Mouse (Mus musculus) CH12.LX (cell line): ENCODE results near the gene Cd81. TPM values are rescaled to one million over a fixed set of nuclear protein-coding genes. Genes with fewer than 3 reads are reported as not detected.

Experiments used
- DNase-seq: peaks from one replicate; pipeline ENCODE4 v3.0.0-alpha.2; 2013; ENCODE audit errors: extremely low read depth
- H3K27ac ChIP-seq: 2 replicates; pipeline ENCODE4 v1.5.1; 2012; ENCODE audit warnings: low read depth, mild to moderate bottlenecking, control low read depth, moderate library complexity; ENCODE audit not compliant: insufficient read depth
- H3K27me3 ChIP-seq: replicated peaks from 2 replicates; pipeline ENCODE3; 2012; ENCODE audit warnings: inconsistent platforms
- H3K36me3 ChIP-seq, 2 experiments: replicated peaks in 1 of 2; 2 replicates each; pipeline versions ENCODE3 to v1.6.1; 2012; ENCODE audit warnings: inconsistent platforms in 1 of 2, low read length in 1 of 2, mild to moderate bottlenecking in 1 of 2, mixed read lengths in 1 of 2, moderate library complexity in 1 of 2; ENCODE audit not compliant: control insufficient read depth in 1 of 2, insufficient read depth in 1 of 2
- H3K4me1 ChIP-seq, 2 experiments: 2 replicates each; pipeline ENCODE4 v1.6.1; 2012; ENCODE audit warnings: inconsistent platforms in 1 of 2, moderate library complexity in 1 of 2; ENCODE audit not compliant: insufficient read depth in 2 of 2, control insufficient read depth in 1 of 2
- H3K4me2 ChIP-seq: 2 replicates; pipeline ENCODE4 v1.6.1; 2012; ENCODE audit warnings: low read depth, mild to moderate bottlenecking, control low read depth; ENCODE audit not compliant: poor library complexity, insufficient read depth, severe bottlenecking
- H3K4me3 ChIP-seq, 3 experiments: fragments of 150-350 bp in 1 of 3; sonication (generic) in 1 of 3; replicated peaks in 1 of 3; 2 replicates each; pipeline versions ENCODE3 to v1.5.1; 2011 to 2012; ENCODE audit warnings: low read depth in 2 of 3, low read length in 2 of 3, mild to moderate bottlenecking in 2 of 3, moderate library complexity in 2 of 3, control low read depth in 1 of 3, improper control_type of control experiment in 1 of 3, inconsistent platforms in 1 of 3, mixed read lengths in 1 of 3; ENCODE audit not compliant: poor library complexity in 1 of 3
- H3K79me2 ChIP-seq: replicated peaks from 2 replicates; pipeline ENCODE4 v1.6.1; 2012; ENCODE audit warnings: mild to moderate bottlenecking, moderate library complexity; ENCODE audit not compliant: control insufficient read depth, poor library complexity, insufficient read depth, severe bottlenecking; ENCODE audit errors: extremely low read depth
- H3K9ac ChIP-seq: 2 replicates; pipeline ENCODE4 v1.6.1; 2012; ENCODE audit warnings: low read depth, mild to moderate bottlenecking, control low read depth, moderate library complexity; ENCODE audit not compliant: insufficient read depth
- H3K9me3 ChIP-seq: replicated peaks from 2 replicates; pipeline ENCODE3; 2012; ENCODE audit warnings: low read length, inconsistent platforms, mixed read lengths
- BHLHE40 ChIP-seq: IDR thresholded peaks from 2 replicates; pipeline ENCODE4 v1.6.1; 2011; ENCODE audit warnings: mild to moderate bottlenecking, low read depth, low read length, improper control_type of control experiment
- CHD2 ChIP-seq: IDR thresholded peaks from 2 replicates; pipeline ENCODE4 v1.6.1; 2011; ENCODE audit warnings: low read length, improper control_type of control experiment
- CTCF ChIP-seq, 2 experiments: IDR thresholded peaks in 1 of 2; conservative IDR thresholded peaks in 1 of 2; 2 replicates each; pipeline ENCODE4 v1.5.1; 2011 to 2012; ENCODE audit warnings: low read depth in 2 of 2, low read length in 2 of 2, improper control_type of control experiment in 1 of 2, inconsistent platforms in 1 of 2, mild to moderate bottlenecking in 1 of 2, moderate library complexity in 1 of 2
- ELF1 ChIP-seq: IDR thresholded peaks from 2 replicates; pipeline ENCODE4 v1.6.1; 2014; ENCODE audit warnings: low read depth, mild to moderate bottlenecking, inconsistent platforms, low read length, improper control_type of control experiment
- EP300 ChIP-seq: IDR thresholded peaks from 2 replicates; pipeline ENCODE4 v1.6.1; 2011; ENCODE audit warnings: low read length, improper control_type of control experiment
- ETS1 ChIP-seq: conservative IDR thresholded peaks from 2 replicates; pipeline ENCODE4 v1.6.1; 2012; ENCODE audit warnings: low read depth, mild to moderate bottlenecking, inconsistent platforms, low read length, improper control_type of control experiment, moderate library complexity
- IRF4 ChIP-seq: IDR thresholded peaks from 2 replicates; pipeline ENCODE4 v1.6.1; 2014; ENCODE audit warnings: low read depth, mild to moderate bottlenecking, inconsistent platforms, low read length, improper control_type of control experiment
- JUN ChIP-seq: IDR thresholded peaks from 2 replicates; pipeline ENCODE4 v1.6.1; 2011; ENCODE audit warnings: low read depth, mild to moderate bottlenecking, low read length, improper control_type of control experiment, moderate library complexity; ENCODE audit not compliant: insufficient read depth
- JUND ChIP-seq: conservative IDR thresholded peaks from 2 replicates; pipeline ENCODE4 v1.6.1; 2011; ENCODE audit warnings: low read depth, low read length, improper control_type of control experiment
- MAZ ChIP-seq: IDR thresholded peaks from 2 replicates; pipeline ENCODE4 v1.6.1; 2012; ENCODE audit warnings: low read depth, mild to moderate bottlenecking, inconsistent platforms, low read length, improper control_type of control experiment, moderate library complexity
- MXI1 ChIP-seq: IDR thresholded peaks from 2 replicates; pipeline ENCODE4 v1.6.1; 2011; ENCODE audit warnings: mild to moderate bottlenecking, low read depth, low read length, improper control_type of control experiment
- NELFE ChIP-seq: IDR thresholded peaks from 2 replicates; pipeline ENCODE4 v1.6.1; 2011; ENCODE audit warnings: low read depth, low read length, improper control_type of control experiment
- NRF1 ChIP-seq: IDR thresholded peaks from 2 replicates; pipeline ENCODE4 v1.6.1; 2014; ENCODE audit warnings: low read depth, mild to moderate bottlenecking, inconsistent platforms, low read length, improper control_type of control experiment, moderate library complexity
- PAX5 ChIP-seq: IDR thresholded peaks from 2 replicates; pipeline ENCODE4 v1.6.1; 2012; ENCODE audit warnings: low read length, inconsistent platforms, mixed read lengths
- POLR2A ChIP-seq: IDR thresholded peaks from 2 replicates; pipeline ENCODE4 v1.6.1; 2011; ENCODE audit warnings: low read depth, mild to moderate bottlenecking, improper control_type of control experiment, low read length
- SIN3A ChIP-seq: IDR thresholded peaks from 2 replicates; pipeline ENCODE4 v1.6.1; 2012; ENCODE audit warnings: low read length, improper control_type of control experiment, inconsistent platforms
- SMC3 ChIP-seq: IDR thresholded peaks from 2 replicates; pipeline ENCODE4 v1.6.1; 2011; ENCODE audit warnings: low read depth, low read length, improper control_type of control experiment
- TBP ChIP-seq: conservative IDR thresholded peaks from 2 replicates; pipeline ENCODE4 v1.6.1; 2011; ENCODE audit warnings: low read depth, low read length, improper control_type of control experiment
- USF1 ChIP-seq: IDR thresholded peaks from 2 replicates; pipeline ENCODE4 v1.6.1; 2014; ENCODE audit warnings: low read depth, mild to moderate bottlenecking, inconsistent platforms, low read length, improper control_type of control experiment
- ZKSCAN1 ChIP-seq: IDR thresholded peaks from 2 replicates; pipeline ENCODE4 v1.6.1; 2012; ENCODE audit warnings: low read depth, inconsistent platforms, low read length, improper control_type of control experiment, borderline replicate concordance
- ZMIZ1 ChIP-seq: IDR thresholded peaks from 2 replicates; pipeline ENCODE4 v1.6.1; 2012; ENCODE audit warnings: low read depth, mild to moderate bottlenecking, inconsistent platforms, low read length, improper control_type of control experiment
- dilution Hi-C: fragments of 300-500 bp; cut with MboI; formaldehyde crosslinking; loops from 2 replicates; pipeline ENCODE4 v1.14.3; 2020; ENCODE audit warnings: low sequenced_read_pairs; ENCODE audit not compliant: extremely low pct_unique_long_range_greater_than_20kb, extremely low pct_ligation_motif_present
- in situ Hi-C: fragments of 300-500 bp; cut with MboI; formaldehyde crosslinking; loops from 3 replicates; pipeline ENCODE4 v1.14.3; 2019; ENCODE audit warnings: low sequenced_read_pairs, low pct_ligation_motif_present, low pct_unique_long_range_greater_than_20kb, mixed read lengths
- polyA plus RNA-seq: library from polyadenylated mRNA; unstranded; fragments of >175 nt; gene quantifications from 2 replicates; pipeline ENCODE4 v1.2.1, GENCODE M21; 2012; ENCODE audit warnings: low read depth; ENCODE audit not compliant: insufficient read length
- total RNA-seq, 2 experiments: library from RNA; depleted of rRNA; stranded (reverse); fragments of 300-350 nt in 1 of 2; fragments of >200 nt in 1 of 2; gene quantifications; 2 replicates each; pipeline ENCODE4 v1.2.3; 2012 to 2014

Gene Cd81
- total and polyA plus RNA-seq, 3 experiments: 318 to 352 (median 327) TPM

GRCm38 (mm10) chr7:143068882-143069591 is 16.5 kb downstream of the Cd81 start, which contains the start of gene Tssc4 (continued):
- TF ChIP-seq ZMIZ1 (peak; percentile 80), MAZ (no peak), POLR2A (peak; percentile 69), BHLHE40 (peak; percentile 77), PAX5 (no peak), CTCF (conservative IDR thresholded peaks at IDR 0.05 in 1 of 2, IDR thresholded peaks at IDR 0.05 in 1 of 2; ENCODE audit: low read depth in 2 of 2, low read length in 2 of 2) (no peak), MXI1 (0 out of 2 replicates have a peak, but pooled peaks have one; percentile 68), NRF1 (peak; percentile 36; the same call in 1 of the 2 replicates), NELFE (peak; percentile 76), IRF4 (peak; percentile 73), SMC3 (peak; percentile 2), EP300 (no peak), ZKSCAN1 (no peak), SIN3A (peak; percentile 89), ELF1 (peak; percentile 94), TBP (0 out of 2 replicates have a peak, but pooled peaks have one; percentile 37), ETS1 (peak; percentile 18; the same call in 1 of the 2 replicates), JUN (no peak), USF1 (0 out of 2 replicates have a peak, but pooled peaks have one; percentile 27)

- dilution Hi-C loops (no loop called here), in situ Hi-C loops (loop anchor here (5.0 kb wide), 1 partner anchor 63 kb away; the partner anchor contains the start of gene Tspan32)
- Histone ChIP-seq H3K27me3 (no peaks in the 10 kb centered on the region), H3K4me1 (peaks cover 7 to 34% of the 10 kb centered on the region in 2 experiments), H3K4me2 (peak overlapping the region; percentile 73), H3K79me2 (peaks cover 12% of the 10 kb centered on the region), H3K4me3 (peak overlapping the region; percentile 61 to 100 (median 93)), H3K9ac (peak overlapping the region; percentile 94), H3K27ac (peak overlapping the region; percentile 65), H3K9me3 (no peaks in the 10 kb centered on the region), H3K36me3 (peaks cover 32 to 81% of the 10 kb centered on the region in 2 experiments)
- DNase-seq: peak; percentile 29
- TF ChIP-seq ETS1 (no peak), ZKSCAN1 (no peak), JUND (no peak), CHD2 (no peak)
Observed at GRCm38 (mm10) chr7:143069751-143070400, 17.3 kb downstream of the Cd81 start.
